Mouse (Mus musculus): ENCODE measurements at regions not wholly inside any gene's neighbourhood (a gene's known extent, or its start where the extent isn't known, plus 50 kb on each side); places are given as distances from the start of the nearest gene placed in this dataset.

DNA sequence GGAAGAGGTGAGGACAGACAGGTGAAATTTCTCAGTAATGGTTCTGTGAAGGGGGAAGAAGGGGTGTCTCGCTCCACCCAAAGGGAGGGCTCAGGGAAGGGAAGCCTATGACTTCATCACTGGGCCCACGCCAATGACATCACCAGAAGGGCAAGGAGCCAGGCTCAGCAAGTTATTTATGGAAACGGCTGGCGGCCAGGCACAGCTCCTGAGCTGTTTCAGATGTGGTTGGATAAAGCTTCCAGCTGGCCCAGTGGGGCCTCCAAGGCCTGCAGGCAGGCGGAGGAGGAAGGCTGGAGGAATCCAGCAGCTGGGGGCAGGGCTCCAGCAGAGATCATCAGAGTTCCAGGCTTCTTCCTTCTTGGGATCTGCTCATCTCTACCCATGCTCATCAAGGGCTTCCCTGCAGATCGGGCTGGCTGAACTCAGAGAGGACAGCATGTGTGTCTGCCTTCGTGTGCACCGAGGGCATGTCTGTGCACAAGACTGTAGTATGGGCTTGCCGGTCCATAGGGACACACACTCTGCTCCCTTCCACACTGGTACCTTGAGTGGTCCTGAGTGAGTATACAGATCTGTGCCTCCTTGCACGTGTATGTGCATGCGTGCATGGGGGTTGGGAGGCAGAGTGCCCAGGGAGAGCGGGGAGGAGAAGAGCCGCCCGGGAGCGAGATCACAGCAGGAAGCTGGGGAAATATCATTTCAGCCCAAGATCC is 131.6 kb upstream of the Sdk2 start:
- H3K27ac ChIP-seq (ENCODE audit: low read length): peak overlapping the region; percentile 60
- H3K4me3 ChIP-seq (replicated peaks; ENCODE audit: low read length): no peak overlapping the region
- no peaks in the 10 kb centered on the region for H3K27me3 ChIP-seq (replicated peaks; ENCODE audit: control insufficient read depth, insufficient read depth, low read length)
- no peak overlapping the region; the same call in 1 of the 2 replicates for H3K9ac ChIP-seq (replicated peaks; ENCODE audit: low read depth, low read length)
- no peak overlapping the region for H3K4me2 ChIP-seq (ENCODE audit: low read length)
- WGBS: 45% methylated on average over 15 of the region's 15 CpGs
- peaks cover 13% of the 10 kb centered on the region for H3K4me1 ChIP-seq (replicated peaks; ENCODE audit: control insufficient read depth, insufficient read depth, low read length)
- peak; percentile 91 for ATAC-seq
- H3K36me3 ChIP-seq (ENCODE audit: control insufficient read depth, insufficient read depth): no peaks in the 10 kb centered on the region
- no peaks in the 10 kb centered on the region for H3K9me3 ChIP-seq (ENCODE audit: control insufficient read depth, low read length)

DNA sequence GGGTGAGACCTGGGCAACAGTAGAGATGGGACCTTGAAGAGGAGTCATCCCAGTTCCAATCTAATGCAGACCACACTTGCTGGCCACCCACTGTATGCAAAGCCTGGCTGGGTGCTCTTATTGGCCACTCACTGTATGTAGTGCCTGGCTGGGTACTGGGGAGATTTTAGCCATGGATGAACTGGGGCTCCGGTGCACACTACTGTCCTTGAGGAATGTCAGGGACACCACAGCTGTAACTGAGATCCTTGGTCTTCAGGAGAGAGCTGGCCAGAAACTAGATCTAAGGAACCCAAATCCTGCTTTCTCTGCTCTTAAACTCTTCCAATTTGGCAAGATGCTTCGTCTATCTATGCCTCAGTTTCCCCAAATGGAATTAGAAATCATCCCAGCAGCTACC is 128.4 kb upstream of the Sdk2 start:
- H3K4me1 ChIP-seq (replicated peaks; ENCODE audit: control insufficient read depth, insufficient read depth, low read length): peaks cover 22% of the 10 kb centered on the region
- H3K36me3 ChIP-seq (ENCODE audit: control insufficient read depth, insufficient read depth): no peaks in the 10 kb centered on the region
- no peaks in the 10 kb centered on the region for H3K9me3 ChIP-seq (ENCODE audit: control insufficient read depth, low read length)
- no peak overlapping the region for H3K9ac ChIP-seq (replicated peaks; ENCODE audit: low read depth, low read length)
- ATAC-seq: no peak
- H3K4me2 ChIP-seq (ENCODE audit: low read length): no peak overlapping the region
- H3K27ac ChIP-seq (ENCODE audit: low read length): no peak overlapping the region
- WGBS: 98% methylated on average over 2 of the region's 2 CpGs
- no peaks in the 10 kb centered on the region for H3K27me3 ChIP-seq (replicated peaks; ENCODE audit: control insufficient read depth, insufficient read depth, low read length)
- H3K4me3 ChIP-seq (replicated peaks; ENCODE audit: low read length): no peak overlapping the region

DNA sequence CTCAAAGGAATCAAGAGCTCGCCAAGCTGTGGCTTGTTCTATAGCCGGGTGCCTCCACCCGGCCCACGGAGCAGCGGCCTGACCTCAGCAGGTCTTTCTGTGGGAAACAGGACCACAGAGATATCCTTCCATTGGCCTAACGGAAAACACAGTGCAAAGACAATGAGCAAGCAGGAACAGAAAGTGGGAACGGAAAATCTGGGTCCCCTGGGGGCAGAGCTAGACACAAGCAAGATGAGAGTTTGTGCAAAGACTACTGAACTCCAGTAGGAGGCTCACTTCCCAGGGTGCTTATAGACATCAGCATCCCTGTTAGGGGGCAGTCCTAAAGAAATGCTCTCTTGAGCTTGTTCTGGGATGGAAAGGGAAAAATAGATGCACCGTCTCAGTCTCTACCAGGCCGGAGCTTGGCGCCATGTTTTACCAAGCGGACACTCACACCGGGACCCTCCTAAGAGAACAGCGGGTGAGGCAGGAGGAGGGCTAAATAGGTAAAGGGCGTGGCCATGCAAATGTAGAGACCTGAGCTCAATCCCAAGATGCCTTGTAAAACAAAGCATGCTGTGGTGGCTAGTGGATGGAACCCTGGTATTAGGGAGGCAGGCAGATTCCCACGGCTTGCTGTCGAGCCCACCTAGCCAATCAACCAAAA is 127.3 kb upstream of the Sdk2 start:
- Histone ChIP-seq H3K9me3 (ENCODE audit: control insufficient read depth, low read length) (no peaks in the 10 kb centered on the region), H3K36me3 (ENCODE audit: control insufficient read depth, insufficient read depth) (no peaks in the 10 kb centered on the region), H3K4me3 (replicated peaks; ENCODE audit: low read length) (no peak overlapping the region), H3K9ac (replicated peaks; ENCODE audit: low read depth, low read length) (no peak overlapping the region), H3K27ac (ENCODE audit: low read length) (no peak overlapping the region), H3K4me2 (ENCODE audit: low read length) (no peak overlapping the region), H3K4me1 (replicated peaks; ENCODE audit: control insufficient read depth, insufficient read depth, low read length) (peaks cover 21% of the 10 kb centered on the region), H3K27me3 (replicated peaks; ENCODE audit: control insufficient read depth, insufficient read depth, low read length) (no peaks in the 10 kb centered on the region)
- no peak for ATAC-seq
- WGBS: 60% methylated on average over 16 of the region's 16 CpGs

DNA sequence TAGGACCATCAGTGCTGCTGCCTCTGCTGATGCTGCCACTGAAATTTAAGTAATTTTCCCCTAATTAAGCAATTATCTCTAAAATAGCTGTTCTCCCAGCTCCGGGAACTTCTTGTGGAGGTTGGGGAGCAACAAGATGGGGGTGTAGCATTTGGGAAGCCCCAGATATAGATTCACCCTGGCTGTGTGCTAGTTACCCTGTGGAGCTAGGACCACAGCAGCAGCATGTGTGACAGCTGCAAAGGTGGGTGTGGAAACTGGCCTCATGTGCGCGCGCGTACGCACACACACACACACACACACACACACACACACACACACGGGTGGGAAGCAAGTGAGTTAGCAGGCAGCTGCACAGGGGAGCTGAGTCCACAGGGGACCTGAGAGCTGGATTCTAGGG is 126.2 kb upstream of the Sdk2 start:
- H3K36me3 ChIP-seq (ENCODE audit: control insufficient read depth, insufficient read depth): no peaks in the 10 kb centered on the region
- no peak overlapping the region for H3K4me3 ChIP-seq (replicated peaks; ENCODE audit: low read length)
- H3K27me3 ChIP-seq (replicated peaks; ENCODE audit: control insufficient read depth, insufficient read depth, low read length): no peaks in the 10 kb centered on the region
- WGBS: 70% methylated on average over 7 of the region's 7 CpGs
- H3K4me2 ChIP-seq (ENCODE audit: low read length): no peak overlapping the region
- H3K4me1 ChIP-seq (replicated peaks; ENCODE audit: control insufficient read depth, insufficient read depth, low read length): peaks cover 12% of the 10 kb centered on the region
- no peak for ATAC-seq
- no peak overlapping the region for H3K9ac ChIP-seq (replicated peaks; ENCODE audit: low read depth, low read length)
- H3K9me3 ChIP-seq (ENCODE audit: control insufficient read depth, low read length): no peaks in the 10 kb centered on the region
- H3K27ac ChIP-seq (ENCODE audit: low read length): no peak overlapping the region

DNA sequence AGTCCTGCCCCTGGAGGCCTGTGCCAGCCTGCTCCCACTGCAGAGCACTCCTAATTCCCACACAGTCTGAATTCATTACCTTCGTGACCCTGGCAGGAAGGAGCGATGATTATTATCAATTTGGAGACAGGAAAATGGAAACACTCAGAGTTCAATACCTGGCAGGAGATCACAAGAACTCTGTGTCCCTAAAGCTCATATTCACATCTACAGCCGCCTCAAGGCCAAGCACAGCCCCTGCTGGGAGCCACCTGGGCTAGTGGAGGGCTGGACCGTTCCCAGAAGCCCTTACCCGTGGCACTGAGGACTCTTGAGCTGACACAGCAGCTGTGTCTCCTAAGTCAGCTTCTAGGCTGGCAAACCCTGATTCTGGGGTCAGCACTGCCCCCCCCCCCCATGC is 124.8 kb upstream of the Sdk2 start:
- 54% methylated on average over 5 of the region's 5 CpGs for WGBS
- H3K27me3 ChIP-seq (replicated peaks; ENCODE audit: control insufficient read depth, insufficient read depth, low read length): no peaks in the 10 kb centered on the region
- no peak overlapping the region for H3K9ac ChIP-seq (replicated peaks; ENCODE audit: low read depth, low read length)
- no peak for ATAC-seq
- no peaks in the 10 kb centered on the region for H3K36me3 ChIP-seq (ENCODE audit: control insufficient read depth, insufficient read depth)
- no peak overlapping the region for H3K27ac ChIP-seq (ENCODE audit: low read length)
- peaks cover 12% of the 10 kb centered on the region for H3K4me1 ChIP-seq (replicated peaks; ENCODE audit: control insufficient read depth, insufficient read depth, low read length)
- no peaks in the 10 kb centered on the region for H3K9me3 ChIP-seq (ENCODE audit: control insufficient read depth, low read length)
- H3K4me3 ChIP-seq (replicated peaks; ENCODE audit: low read length): no peak overlapping the region
- no peak overlapping the region for H3K4me2 ChIP-seq (ENCODE audit: low read length)

DNA sequence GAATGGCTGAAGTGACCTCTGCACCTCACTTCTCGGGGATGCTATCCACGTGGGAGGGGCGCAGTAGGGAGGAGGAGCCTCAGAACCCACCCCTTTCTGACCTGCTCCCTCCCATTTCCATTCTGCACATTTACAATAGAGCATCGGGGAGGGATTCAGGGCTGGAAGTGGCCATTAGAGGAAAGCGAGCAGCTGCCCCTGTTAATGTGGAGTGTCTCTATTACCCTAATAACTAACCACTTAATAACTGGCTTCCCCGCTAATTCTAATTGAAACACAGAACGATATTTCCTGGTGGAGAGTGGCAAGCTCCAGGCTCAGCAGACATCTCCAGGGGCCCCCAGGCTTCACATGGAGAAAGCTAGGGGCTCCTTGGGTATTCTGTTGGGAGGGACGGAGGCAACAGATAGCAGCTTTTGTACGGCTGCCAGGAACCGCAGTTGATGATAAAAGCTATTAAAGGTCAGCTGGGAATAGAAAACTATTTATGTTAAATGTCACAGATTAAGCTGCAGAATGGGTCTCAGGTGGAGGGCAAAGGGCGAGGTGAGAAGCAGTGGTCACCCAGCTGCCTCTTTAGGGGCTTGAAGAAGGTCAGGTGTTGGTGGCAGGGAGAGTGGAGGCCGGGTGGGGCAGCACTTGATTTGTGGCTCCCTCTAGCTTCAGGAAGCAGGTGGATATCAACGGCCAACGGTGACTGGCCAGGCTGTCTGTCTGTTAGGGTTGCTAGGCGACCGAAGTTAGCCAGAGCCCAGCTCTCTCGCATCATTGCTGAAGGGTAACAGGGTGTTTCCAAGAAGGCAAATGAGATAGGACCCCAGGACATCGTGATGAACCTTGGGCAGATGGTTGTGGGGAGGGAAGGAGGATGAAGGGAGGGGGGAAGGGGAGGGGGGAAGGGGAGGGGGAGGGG is 118.4 kb upstream of the Sdk2 start:
- Histone ChIP-seq H3K9me3 (ENCODE audit: control insufficient read depth, low read length) (no peaks in the 10 kb centered on the region), H3K27me3 (replicated peaks; ENCODE audit: control insufficient read depth, insufficient read depth, low read length) (no peaks in the 10 kb centered on the region), H3K4me2 (ENCODE audit: low read length) (no peak overlapping the region), H3K4me1 (replicated peaks; ENCODE audit: control insufficient read depth, insufficient read depth, low read length) (peaks cover 14% of the 10 kb centered on the region), H3K36me3 (ENCODE audit: control insufficient read depth, insufficient read depth) (no peaks in the 10 kb centered on the region), H3K4me3 (replicated peaks; ENCODE audit: low read length) (no peak overlapping the region), H3K27ac (ENCODE audit: low read length) (no peak overlapping the region), H3K9ac (replicated peaks; ENCODE audit: low read depth, low read length) (no peak overlapping the region)
- WGBS: 31% methylated on average over 18 of the region's 18 CpGs
- ATAC-seq: peak; percentile 49

DNA sequence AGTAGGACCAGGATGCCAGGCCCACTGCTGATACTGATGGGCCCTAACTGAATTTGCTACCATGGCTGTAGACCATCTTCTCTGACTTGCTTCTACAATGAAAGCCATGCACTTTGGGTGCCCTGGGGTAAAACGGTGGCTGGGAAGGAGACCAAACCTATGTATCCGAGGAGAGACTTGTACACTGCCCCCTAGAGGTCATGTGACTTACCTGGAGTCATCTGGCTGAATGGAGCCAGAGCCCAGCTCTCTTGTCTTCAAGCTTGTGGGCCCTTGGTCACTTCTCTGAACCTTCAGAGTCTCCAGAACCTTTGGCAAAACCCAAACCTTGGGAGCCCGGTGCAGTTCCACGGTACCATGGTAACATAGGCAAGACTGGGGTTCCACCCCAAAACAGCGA is 117.6 kb upstream of the Sdk2 start:
- H3K27me3 ChIP-seq (replicated peaks; ENCODE audit: control insufficient read depth, insufficient read depth, low read length): no peaks in the 10 kb centered on the region
- no peak for ATAC-seq
- no peak overlapping the region for H3K9ac ChIP-seq (replicated peaks; ENCODE audit: low read depth, low read length)
- H3K27ac ChIP-seq (ENCODE audit: low read length): no peak overlapping the region
- no peaks in the 10 kb centered on the region for H3K36me3 ChIP-seq (ENCODE audit: control insufficient read depth, insufficient read depth)
- 80% methylated on average over 5 of the region's 5 CpGs for whole genome bisulfite sequencing
- no peak overlapping the region for H3K4me3 ChIP-seq (replicated peaks; ENCODE audit: low read length)
- peaks cover 14% of the 10 kb centered on the region for H3K4me1 ChIP-seq (replicated peaks; ENCODE audit: control insufficient read depth, insufficient read depth, low read length)
- no peaks in the 10 kb centered on the region for H3K9me3 ChIP-seq (ENCODE audit: control insufficient read depth, low read length)
- H3K4me2 ChIP-seq (ENCODE audit: low read length): no peak overlapping the region

DNA sequence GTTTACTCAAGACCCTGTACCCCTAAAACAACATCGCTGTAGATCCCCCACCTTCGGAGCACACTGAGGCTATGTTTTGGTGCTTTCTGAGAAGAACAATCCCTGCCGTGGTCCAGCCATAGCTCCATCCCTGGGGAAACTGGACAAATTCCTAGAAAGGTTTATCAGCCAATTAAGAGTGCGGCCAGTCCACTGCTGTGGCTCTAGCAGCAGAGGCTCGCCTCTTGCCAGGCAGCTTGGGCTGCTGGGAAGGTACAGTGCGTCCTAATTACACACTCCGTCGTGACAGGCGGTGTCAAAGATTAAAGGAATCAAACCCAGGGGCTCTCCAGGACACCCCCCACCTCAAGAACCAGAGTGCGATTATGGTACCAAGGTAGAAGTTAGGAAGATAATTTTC is 116.4 kb upstream of the Sdk2 start:
- Histone ChIP-seq H3K9me3 (ENCODE audit: control insufficient read depth, low read length) (no peaks in the 10 kb centered on the region), H3K27ac (ENCODE audit: low read length) (no peak overlapping the region), H3K36me3 (ENCODE audit: control insufficient read depth, insufficient read depth) (no peaks in the 10 kb centered on the region), H3K27me3 (replicated peaks; ENCODE audit: control insufficient read depth, insufficient read depth, low read length) (no peaks in the 10 kb centered on the region), H3K4me3 (replicated peaks; ENCODE audit: low read length) (no peak overlapping the region), H3K9ac (replicated peaks; ENCODE audit: low read depth, low read length) (no peak overlapping the region), H3K4me2 (ENCODE audit: low read length) (no peak overlapping the region), H3K4me1 (replicated peaks; ENCODE audit: control insufficient read depth, insufficient read depth, low read length) (peaks cover 25% of the 10 kb centered on the region)
- 63% methylated on average over 10 of the region's 10 CpGs for WGBS
- no peak for ATAC-seq

DNA sequence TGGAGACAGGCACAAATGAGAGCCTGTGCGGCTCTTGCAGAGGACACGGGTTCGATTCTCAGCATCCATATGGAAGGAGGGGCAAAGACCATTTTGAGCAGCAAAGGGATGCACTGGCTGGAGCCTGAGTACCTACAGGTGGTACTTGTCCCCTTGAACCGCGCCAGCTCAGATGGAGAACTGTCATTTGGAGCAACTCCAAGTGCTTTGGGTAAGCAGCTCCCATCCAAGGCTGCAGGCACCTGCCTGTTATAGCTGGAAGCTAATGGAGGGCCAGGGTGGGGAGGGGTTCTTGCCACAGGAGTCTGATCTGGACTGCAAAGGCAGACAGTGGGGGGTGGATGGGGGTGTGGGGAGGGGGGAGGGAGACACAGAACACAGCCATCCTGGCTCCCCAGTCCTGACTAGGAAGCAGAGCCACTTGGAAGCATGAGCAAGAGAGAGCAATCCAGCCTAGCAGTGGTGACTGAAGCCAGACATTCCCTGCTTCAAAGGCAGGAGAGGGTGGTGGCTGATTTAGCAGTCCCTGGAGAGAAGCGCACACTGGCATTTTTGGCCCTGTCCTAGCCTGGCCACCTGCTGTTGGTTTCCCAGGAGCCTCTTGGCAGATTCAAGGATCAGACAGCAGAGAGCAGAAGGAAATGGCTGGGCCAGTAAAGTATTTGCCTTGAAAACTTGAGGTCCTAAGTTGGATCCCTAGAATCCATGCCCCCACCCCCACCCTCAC is 112.1 kb upstream of the Sdk2 start:
- H3K9ac ChIP-seq (replicated peaks; ENCODE audit: low read depth, low read length): no peak overlapping the region
- WGBS: 49% methylated on average over 6 of the region's 6 CpGs
- H3K9me3 ChIP-seq (ENCODE audit: control insufficient read depth, low read length): no peaks in the 10 kb centered on the region
- no peaks in the 10 kb centered on the region for H3K36me3 ChIP-seq (ENCODE audit: control insufficient read depth, insufficient read depth)
- no peak overlapping the region for H3K4me2 ChIP-seq (ENCODE audit: low read length)
- ATAC-seq: no peak; the same call in 1 of the 2 replicates
- no peaks in the 10 kb centered on the region for H3K27me3 ChIP-seq (replicated peaks; ENCODE audit: control insufficient read depth, insufficient read depth, low read length)
- no peak overlapping the region for H3K4me3 ChIP-seq (replicated peaks; ENCODE audit: low read length)
- peaks cover 50% of the 10 kb centered on the region for H3K4me1 ChIP-seq (replicated peaks; ENCODE audit: control insufficient read depth, insufficient read depth, low read length)
- no peak overlapping the region for H3K27ac ChIP-seq (ENCODE audit: low read length)
